Mouse (Mus musculus): ENCODE measurements around the gene Mindy2.

DNA sequence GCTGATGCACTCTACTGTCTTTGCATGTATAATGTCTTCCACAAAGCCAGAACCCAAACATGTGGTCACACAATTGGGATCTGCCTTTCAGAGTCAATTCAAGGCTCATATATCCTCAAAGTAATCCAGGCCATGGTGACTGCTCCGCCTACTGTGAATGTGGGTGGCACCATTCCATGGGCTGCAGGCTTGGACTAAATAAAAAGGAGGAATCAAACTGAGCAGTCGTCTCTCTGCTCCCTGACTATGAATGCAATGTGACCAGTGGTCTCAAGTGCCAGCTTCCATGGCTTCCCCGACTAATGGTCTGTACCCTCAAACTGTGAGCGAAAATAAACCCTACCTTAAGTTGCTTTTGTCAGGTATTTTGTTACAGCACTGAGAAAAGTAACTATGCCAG lies 2.5 kb downstream of the Mindy2 start:
- TF ChIP-seq CTCF (IDR thresholded peaks at IDR 0.05; ENCODE audit: low read depth, low read length) (no peak), EP300 (IDR thresholded peaks at IDR 0.05; ENCODE audit: insufficient read depth, low read depth, low read length) (no peak), POLR2A (IDR thresholded peaks at IDR 0.05; ENCODE audit: insufficient read depth, low read length) (no peak)
